Mouse (Mus musculus) small intestine, adult 2 months (tissue): ENCODE measurements around the gene Rpain.

Source experiments
- CTCF ChIP-seq: fragments of 200-500 bp; IDR thresholded peaks from 2 replicates; pipeline ENCODE4 v1.5.1; 2012; ENCODE audit warnings: low read depth, mild to moderate bottlenecking, control low read depth, inconsistent platforms, low read length, moderate library complexity, mixed read lengths; ENCODE audit not compliant: insufficient replicate concordance, insufficient read length; ENCODE audit errors: extremely low read depth
- POLR2A ChIP-seq: fragments of 200-500 bp; IDR thresholded peaks from 2 replicates; pipeline ENCODE4 v1.6.1; 2012; ENCODE audit warnings: low read depth, mild to moderate bottlenecking, control low read depth, inconsistent platforms, low read length, moderate library complexity

DNA sequence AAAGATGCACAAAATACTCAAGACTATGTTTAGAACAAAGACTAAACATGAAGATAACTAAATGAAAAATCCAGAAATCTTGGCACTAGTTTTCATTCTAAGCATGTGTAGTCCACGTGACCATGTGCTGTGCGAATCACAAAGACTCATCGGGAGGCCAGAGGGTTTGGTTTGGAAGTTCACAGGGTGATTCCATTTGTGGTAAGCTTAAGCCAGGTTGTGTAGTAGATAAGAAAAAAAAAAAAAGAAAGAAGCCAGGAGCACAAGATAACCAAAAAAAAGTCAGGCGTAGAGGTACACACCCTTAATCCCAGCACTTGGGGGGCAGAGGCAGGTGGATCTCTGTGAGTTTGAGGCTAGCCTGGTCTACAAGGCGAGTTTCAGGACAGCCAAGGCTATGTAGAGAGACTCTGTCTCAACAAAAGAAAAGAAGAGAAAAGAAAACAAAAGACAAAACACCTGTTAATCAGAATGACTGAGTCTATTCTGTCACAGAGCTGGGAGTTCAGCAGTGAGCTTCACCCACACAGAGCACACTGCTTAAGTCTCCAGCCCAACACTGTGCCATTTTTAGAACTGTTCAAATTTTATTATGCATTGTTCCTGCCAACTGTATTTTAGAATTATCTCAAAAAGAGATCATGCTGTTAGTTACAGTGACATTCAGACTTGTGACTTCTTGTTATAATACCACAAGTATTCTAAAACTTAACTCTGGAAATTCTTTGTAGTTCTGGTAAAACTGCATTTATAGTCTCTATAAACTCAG, 9.0 kb upstream of the Rpain start:
- TF ChIP-seq CTCF (no peak), POLR2A (no peak)
